Mouse (Mus musculus) erythroblast, embryonic 14.5 days (primary cell): ENCODE data around the gene Dusp19.

Experiments used
- GATA1 ChIP-seq: IDR thresholded peaks from 2 replicates; pipeline ENCODE4 v1.6.1; 2012; ENCODE audit warnings: low read length, inconsistent platforms, mixed read lengths
- TAL1 ChIP-seq: IDR thresholded peaks from 3 replicates; pipeline ENCODE4 v1.6.1; 2012; ENCODE audit warnings: low read length, inconsistent platforms, mixed read lengths

DNA sequence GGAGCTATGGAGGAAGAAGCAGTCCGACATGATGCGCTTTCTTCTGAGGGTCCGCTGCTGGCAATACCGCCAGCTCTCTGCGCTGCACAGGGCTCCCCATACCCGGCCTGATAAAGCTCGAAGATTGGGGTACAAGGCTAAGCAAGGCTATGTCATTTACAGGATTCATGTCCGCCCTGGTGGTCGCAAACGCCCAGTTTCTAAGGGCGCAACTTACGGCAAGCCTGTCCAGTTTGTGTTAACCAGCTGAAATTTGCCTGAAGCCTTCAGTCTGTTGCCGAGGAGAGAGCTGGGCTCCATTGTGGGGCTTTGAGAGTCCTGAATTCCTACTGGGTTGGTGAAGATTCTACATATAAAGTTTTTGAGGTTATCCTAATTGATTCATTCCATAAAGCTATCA lies 14.1 kb upstream of the Dusp19 start:
- no peak for TF ChIP-seq GATA1
- no peak for TF ChIP-seq TAL1
